Mouse (Mus musculus): ENCODE data around the gene Rsph14.

GRCm38 (mm10) chr10:75052902-75053301, 20.5 kb upstream of the Rsph14 start:
- TF ChIP-seq POLR2A (IDR thresholded peaks at IDR 0.05; ENCODE audit: borderline replicate concordance, extremely low read depth, low read depth, low read length) (no peak), CTCF (IDR thresholded peaks at IDR 0.05; ENCODE audit: insufficient read depth, low read length) (no peak)
